Mouse (Mus musculus) T-helper 2 cell (primary cell): ENCODE results near the gene Mad1l1.
"Not testable (repeated sequence)": the region's sequence is repeated elsewhere in the genome, so short reads cannot be mapped to it uniquely, and the experiment has no call there.

Source experiments
- in situ Hi-C: fragments of 300-600 bp; cut with MboI, MseI; formaldehyde crosslinking; loops from one replicate; pipeline ENCODE4 v1.15.1; 2025; ENCODE audit warnings: high pct_unique_total_duplicates

The Mad1l1 gene

DNA sequence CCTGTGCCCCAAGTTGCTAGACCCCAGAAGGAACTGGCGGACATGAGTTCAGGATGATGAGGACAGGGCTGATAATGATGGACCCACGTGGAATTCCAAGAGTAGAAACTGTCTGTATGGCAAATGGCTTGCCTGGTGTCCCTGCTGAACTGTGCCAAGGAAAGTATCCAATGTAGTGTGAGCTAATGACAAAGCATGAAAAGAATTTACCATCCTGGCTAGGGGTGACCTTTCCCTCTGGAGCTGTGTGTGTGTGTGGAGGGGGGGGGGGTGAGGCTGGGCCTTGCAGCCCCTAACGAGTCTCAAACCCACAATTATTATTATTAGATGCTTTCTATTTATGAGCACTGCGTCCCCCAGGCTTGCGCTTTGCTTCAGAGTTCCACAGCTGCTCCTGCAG lies 307.7 kb downstream of the Mad1l1 start:
- in situ Hi-C loops: no loop called here

DNA sequence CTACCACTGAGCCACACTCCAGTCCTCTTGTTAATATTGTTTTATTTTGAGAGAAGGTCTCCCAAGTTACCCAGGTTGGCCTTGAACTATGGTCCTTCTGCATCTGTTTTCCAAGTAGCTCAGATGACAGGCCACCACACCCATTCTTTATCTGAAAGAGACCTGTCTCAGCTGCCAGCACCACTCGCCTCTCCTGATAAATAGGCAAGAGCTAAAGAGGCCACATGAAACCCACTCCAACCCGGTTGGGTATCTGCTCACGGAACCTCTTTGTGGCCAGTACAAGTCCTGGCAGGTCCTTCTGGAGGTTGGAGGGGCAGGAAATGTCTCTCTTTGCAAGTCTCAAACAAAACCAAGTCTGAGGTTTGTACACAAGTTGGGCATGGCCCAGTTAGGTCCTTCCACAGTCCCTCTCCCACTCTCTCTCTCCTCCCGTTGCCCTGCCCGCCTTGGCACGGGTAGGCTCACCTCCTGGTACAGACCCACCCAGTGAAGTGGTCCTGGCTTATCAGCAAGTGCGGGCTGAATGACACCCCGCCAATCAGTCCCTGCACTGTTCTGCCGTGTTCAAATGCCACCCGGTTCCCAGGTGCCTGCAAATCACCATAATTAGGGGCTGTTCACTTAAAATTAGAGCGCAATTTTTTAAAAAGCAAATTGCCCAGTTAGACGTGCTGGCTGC lies 308.9 kb downstream of the Mad1l1 start:
- in situ Hi-C loops: no loop called here

DNA sequence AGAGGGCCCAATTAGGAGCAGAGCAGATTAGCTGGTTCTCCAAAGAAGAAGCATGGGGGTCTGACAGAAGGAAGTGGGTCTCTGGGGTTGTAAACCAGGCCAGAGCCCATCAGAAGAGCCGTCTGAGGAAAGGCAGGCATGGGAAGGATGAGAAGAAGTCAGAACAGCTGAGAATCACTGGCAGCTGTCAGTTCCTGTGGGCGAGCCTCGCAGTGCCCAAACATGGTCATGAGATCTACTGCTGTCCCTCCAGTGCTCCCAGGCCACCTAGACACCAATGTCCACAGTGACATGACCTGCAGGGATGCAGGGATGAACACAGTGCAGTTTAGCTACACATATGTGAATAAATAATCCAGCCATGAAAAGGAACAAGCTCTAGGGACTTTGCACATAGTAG lies 310.9 kb downstream of the Mad1l1 start:
- in situ Hi-C loops: no loop called here

DNA sequence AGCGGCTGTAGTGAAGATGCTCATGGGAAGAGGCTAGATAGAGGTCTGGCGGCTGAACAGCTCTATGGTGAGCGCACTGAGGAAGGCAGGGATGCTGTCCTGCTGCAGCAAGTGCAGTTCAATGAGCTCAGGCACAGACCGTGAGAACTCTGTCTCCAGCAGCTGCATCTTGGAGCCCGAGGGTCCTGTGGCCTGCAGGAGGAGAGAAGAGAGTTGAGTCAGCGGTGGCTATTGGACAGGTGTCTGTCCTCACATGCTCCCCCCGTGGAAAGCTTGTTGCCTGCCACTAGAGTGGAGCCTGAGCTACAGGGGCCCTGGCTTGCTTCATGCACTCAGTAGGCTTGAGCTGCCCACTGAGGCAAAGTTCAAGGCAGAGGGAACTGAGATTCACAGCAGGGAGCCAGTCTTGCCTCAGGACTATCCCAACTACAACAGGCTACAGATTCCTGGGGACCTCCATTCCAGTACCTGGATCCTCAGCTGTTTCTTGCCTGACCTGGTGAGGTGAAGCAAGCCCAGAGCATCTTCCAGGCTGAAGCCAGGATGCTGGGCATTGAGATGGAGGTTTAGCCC lies 312.2 kb downstream of the Mad1l1 start:
- in situ Hi-C loops: no loop called here

DNA sequence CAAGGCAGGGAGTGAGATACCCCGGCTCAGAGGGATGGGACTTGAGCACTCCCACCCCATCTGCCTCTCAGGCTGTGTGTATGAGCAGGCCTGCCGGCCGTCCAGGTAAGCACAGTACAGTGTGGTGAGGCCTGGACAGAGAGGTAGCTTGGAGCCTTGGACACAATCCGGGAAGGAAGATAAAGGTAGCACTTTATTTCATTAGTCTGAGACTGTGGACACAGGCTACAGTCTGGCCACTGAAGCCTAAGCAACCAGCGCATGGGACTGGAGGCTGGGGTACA lies 312.9 kb downstream of the Mad1l1 start:
- in situ Hi-C loops: no loop called here

DNA sequence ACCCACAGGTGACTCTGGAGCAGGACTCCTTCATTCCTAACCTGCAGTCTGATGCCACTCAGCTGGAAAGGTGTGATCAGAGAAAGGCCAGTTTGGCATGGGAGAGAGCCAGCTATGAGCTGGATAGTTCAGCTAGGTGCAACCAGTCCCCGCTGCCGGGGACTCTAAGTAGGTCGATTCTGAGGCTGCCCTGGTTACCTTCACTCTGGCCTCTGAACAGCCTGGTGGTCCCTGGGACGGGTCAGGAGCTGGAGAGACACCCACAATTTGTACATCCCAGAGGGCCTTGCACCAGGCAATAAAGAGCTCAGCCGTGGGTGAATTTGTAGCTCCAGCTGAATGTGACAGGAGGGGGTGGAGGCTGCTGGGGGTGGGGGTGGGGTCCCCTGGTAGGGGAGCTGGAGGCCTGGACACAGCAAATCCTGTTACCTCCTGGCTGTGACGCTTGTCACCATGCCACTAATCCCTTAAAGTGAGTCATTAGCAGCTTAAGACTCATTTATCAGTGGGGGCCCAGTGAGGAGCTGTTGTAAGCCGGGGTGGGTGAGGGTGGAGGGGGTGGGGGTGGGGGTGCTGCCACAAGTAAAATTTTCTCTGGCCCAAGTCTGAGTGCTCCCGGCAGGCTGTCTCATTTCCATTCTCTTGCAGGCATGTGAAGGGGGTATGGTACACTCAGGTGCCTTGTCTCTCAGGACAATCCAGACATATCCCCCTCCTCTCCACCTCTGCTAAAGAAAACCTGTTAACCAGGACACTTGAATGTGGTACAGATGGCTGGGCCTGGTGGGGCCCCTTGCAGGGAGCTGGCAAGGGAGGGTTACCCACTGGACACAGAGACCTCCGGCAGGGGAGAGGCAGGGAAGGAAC lies 313.5 kb downstream of the Mad1l1 start:
- in situ Hi-C loops: no loop called here

DNA sequence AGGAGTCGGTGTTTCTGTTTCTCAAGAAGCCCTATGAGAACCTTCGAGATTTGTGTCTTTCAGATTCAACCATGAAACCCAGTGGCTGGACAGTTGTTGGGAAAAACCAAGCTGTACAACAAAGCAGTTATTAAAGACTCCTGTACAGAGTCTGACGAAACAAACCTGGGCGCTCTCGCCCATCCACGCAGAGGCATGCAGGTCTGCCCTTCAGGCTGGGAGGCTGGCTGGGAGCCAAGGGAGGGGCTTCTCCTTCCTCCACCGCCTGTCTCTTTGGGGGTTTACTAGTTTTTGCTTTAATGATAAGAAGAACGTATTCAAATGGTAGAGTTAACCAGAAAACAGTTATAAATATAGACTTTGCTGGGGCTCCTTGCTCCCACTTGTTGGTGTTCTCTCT lies 314.5 kb downstream of the Mad1l1 start:
- in situ Hi-C loops: no loop called here

DNA sequence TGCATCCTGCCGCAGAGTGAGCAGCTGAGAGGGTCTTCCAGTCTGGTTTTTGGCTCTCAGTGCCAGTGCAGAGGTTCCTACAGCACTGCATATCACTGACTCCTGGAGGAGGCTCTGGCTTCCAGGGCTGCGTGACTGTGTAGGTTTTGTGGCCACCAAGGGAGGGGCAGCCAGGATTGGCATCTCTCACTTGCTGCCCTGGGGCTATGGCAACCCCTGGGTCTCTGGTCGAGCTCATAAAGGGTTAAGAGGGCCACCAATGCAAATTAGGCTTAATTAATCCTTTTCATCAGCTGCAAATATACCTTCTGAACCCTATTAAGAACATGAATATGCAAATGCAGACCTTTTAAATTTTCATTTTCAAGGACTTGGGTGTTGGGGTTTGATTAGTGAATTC lies 318.8 kb downstream of the Mad1l1 start:
- in situ Hi-C loops: no loop called here

DNA sequence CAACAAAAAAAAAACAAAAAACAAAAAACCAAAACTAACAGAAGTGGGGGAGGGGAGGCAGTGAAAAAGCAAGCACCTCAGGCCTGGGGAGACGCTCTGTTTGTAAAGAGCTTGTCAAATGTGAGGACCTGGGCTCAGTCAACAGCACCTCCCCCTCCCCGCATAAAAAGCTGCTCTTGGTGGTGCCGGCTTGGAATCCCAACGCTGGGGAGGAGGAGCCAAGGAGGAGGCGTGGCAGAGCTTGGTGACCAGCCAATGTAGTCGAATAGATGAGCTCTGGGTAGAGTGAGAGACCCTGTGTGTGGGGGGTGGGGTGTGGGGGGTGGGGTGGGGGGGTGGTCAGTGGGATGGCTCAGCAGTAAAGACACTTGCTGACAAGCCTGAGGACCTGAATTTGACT lies 322.4 kb downstream of the Mad1l1 start:
- in situ Hi-C loops: no loop called here

DNA sequence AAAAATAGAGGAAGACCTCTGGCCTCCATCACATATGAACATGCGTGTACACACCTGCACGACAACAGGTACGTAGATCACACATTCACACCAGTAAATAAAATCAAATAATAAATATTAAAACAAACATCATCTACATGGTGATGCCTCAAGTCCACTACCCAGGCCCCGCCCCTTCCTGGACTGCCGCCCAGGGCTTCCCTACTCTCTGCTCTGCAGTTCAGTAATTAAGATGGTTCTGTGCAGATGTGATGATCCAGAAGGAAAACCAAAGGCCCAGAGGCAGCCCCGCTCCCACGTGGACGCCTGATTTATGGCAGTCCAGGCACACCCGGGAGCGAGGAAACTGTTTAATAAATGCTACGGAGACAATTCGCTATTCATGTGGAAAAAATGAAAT lies 323.0 kb downstream of the Mad1l1 start:
- in situ Hi-C loops: not testable (repeated sequence)

DNA sequence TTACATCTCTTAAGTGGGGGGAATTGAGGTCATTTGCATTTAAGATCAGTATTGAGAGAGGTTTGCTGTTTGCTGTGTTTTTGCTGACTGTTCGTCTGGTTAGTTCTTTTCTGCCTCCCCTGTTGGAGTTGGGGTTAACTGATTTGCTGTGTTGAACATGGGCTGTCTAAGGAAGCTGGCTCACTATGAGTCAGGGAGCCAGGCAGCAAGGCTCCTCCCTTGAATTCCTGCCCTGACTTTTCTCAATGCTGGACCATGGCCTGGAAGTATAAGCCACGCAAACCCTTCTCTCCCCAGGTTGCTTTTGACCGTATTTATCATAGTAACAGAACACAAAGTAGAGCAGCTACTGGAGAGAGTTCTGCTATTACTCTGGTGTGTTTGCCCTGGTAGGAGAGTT lies 329.8 kb downstream of the Mad1l1 start:
- in situ Hi-C loops: no loop called here

DNA sequence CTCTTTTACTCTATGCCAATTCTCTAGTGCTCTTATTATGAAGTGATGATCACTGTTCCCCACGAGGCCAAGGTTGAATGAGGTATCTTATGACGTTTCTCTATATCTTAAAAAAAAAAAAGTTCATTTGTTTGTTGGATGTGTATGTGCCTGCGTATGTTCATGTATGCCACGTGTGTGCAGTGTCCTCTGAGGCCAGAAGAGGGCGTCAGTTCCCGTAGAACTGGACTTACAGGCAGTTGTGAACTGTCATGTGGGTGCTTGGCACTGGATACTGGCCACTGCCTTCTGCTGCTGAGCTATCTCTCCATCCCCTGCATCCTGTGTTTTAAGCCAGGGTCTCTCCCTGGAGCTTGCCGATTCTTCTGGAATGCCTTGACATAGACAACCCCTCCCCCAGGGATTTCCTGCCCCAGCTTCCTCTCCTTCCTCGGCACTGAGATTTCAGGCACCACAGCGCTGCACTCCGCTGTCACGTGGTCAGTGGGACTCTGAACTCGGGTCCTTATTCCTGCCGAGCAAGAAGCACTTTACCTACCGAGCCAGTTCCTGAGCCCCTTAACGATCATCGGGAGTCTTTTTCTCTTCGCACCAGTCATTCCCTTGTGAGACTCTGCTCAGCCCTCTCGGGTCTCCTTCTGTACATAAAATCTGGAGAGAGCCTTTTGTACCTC lies 336.1 kb downstream of the Mad1l1 start:
- in situ Hi-C loops: no loop called here

DNA sequence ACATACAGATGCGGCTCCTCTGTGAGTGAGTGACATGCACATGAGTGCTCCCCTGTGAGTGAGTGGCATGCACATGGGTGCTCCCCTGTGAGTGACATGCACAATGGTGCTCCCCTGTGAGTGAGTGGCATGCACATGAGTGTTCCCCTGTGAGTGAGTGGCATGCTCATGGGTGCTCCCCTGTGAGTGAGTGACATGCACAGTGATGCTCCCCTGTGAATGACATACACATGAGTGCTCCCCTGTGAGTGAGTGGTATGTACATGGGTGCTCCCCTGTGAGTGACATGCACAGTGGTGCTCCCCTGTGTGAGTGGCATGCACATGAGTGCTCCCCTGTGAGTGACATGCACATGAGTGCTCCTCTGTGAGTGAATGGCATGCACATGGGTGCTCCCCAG lies 339.4 kb downstream of the Mad1l1 start:
- in situ Hi-C loops: no loop called here

DNA sequence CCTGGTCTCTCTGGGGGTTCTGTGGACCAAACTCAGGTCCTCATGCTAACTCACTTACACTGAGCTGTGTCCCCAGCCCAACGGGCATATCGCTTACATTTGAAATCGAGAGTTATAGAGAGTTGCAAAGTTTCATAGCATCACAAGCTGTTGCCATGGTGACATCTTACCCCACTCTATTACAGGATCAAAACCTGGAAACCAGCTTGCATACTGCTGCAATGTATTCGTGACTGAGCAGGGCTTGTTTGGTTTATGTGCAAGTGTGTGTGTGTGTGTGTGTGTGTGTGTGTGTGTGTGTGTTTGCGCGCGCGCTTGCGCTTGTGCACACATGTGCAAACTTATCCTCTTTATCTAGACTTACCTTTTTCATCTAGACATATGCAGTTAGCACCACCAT lies 342.0 kb downstream of the Mad1l1 start:
- in situ Hi-C loops: no loop called here

DNA sequence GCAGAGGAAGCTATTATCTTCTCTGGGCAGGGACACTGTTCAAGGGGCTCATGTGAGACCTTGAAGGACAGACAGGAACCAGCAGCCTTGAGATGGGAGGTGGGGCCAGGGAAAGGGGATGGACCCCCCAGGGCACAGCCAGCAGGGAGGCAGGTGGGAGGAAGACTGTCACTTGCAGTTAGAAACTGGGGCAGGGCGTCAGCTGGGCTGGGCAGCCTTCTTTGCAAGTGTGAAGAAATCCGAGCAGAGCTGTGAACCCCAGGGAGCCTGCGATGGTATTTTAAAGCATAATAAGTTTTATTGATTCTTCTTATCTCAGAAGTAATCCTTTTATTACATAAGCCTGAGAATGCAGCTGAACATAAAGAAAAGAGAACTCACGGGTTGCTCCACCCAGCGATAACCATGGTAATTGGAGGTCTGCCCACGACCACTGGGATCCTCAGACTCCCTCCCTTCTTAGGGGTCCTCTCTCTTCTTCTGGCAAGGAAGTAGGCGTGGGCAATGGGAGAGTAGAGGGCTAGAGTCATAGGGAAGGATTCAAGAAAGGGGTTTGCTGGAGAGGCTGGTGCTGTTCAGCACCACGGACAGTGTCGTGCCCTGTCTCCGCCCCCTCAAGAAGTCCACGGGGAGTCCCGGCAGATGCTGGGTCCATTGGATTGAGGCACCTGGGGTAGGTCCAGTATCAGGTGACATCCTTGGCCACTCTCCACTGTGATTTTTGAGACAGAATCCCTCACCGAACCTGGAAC lies 342.7 kb downstream of the Mad1l1 start:
- in situ Hi-C loops: no loop called here

DNA sequence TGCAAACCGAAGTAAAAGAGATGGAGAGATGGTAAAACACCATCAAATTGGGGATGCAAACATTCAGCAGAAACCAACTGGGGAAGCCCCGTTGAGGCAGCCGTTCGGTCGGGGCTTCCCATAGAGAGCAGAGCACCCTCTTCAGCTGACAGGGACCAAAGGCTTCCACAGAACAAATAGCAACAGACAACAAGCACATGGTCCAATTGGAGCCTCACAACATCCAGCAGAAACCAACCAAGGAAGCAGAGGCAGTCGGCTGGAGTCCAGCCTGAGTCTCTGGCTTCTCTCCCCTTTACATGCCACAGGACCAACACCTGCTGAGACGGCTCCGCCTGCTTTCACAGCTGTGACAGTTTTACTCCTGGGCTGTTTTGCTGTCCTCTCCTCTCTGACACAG lies 343.9 kb downstream of the Mad1l1 start:
- in situ Hi-C loops: no loop called here

DNA sequence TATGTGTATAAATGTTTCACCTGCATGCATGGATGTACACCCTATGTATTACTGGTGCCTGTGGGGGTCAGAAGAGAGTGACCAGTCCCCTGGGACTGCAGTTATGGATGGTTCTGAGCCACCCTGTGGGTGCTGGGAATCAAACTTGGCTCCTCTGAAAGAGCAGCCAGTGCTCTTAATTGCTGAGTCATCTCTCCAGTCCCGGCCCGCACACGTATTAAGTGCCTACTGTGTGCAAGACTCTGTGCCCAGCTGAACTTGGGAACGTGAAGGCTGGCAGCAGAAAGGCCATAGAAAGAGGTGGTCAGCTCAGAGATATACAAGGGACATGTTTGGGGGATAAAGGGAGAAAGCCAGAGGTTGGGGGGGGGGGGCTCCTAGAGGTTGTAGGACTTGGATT lies 344.8 kb downstream of the Mad1l1 start:
- in situ Hi-C loops: no loop called here

DNA sequence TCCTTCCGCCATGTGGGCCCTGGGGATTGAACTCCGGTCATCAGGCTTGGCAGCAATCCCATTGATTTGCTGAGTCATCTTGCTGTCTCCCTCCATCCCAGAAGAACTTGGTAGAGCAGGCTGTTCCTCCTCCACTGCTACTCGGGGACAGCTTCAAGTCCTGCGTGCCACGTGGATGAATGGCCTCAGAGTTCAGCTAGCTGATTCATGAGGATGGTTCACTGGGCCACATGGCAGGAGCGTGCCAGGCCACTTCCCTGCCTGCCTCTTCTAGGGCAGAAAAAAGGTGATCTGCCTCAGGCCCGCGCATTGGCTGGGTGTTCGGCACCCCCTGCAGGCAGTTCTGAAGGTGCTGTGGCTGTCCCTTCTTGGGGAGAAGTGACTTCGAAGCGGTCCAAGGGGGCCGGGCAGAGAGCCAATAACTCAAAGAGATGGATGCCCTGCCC lies 351.1 kb downstream of the Mad1l1 start:
- in situ Hi-C loops: no loop called here

DNA sequence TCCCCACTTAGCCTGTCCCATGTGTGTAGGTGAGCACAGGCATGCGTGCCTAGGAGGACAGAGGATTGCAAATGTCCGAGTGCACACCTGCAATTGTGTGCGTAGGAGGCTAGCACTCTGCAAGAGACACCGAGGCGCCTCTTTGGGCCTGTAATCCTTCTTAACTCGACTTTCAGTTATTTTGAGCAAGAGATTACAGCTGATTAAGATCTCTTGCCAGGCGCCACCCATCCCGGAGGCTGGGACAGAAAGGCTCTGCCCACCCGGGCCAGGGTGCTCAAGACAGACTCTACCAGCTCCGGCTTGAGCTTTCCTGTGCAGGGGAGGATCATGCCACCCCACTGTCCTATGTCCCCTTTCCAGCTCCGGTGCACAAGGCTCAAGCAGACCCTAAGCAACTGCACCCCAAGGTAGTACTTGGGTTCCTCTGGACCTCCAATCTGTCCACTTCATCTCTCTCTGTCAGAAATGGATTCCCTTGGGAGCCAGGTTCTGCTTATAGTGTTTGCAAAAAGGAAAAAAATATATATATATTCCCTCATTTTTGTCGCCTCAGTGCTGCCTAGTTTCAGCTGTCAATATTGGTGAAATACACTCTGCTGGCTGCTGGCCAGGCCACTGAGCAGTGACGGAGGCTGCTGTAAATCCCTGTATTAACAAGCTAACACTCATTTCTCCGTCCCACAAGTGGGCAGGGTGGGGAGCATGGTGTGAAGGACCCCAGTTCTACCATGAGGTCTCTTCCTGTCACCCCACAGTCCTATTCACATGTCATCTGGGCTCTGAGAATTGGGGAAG lies 352.0 kb downstream of the Mad1l1 start:
- in situ Hi-C loops: no loop called here

DNA sequence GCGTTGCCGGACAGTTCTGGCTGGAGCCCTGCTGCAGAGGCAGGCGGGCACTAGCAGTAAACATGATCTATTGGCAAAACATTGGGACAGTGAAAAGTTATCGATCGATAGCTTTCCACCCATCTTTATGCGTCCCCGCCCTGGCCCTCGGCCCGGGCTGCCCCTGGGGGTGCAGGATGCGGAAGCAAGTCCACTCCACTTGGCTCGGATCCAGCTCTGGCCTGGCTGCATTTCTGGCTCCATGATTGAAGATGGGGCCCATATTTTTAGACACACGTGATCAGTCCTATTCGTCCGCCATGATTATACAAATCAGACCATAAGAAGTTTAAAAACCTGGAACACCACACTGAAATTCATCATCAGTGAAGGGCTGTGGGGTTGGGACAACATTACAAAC lies 355.8 kb downstream of the Mad1l1 start:
- in situ Hi-C loops: no loop called here

DNA sequence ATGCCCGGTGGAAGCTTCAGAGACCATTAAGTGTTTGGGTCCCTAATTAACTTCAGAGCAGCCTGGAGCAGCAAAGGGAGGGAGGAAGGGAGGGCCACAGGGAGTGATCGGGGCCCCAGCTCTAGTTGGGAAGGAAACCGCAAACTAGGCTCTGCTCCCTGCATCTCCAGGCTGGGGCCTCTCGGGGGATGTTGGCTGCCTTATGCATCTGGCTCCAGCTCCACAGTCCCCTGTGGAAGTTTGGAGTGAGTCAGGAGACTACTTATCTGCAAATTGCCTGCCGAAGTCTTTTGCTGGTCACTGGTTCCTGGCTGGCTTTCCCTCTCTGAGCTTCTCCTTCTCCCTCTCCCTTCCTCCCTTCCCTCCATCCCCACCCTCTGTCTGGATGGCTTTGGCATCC lies 357.0 kb downstream of the Mad1l1 start:
- in situ Hi-C loops: no loop called here
